ENCODE assay signal across 8 mouse cellular contexts in genomic region chr1:171361106-171362103, GRCm38 (mm10). TPM values are rescaled to one million over a fixed set of nuclear protein-coding genes. Genes with fewer than 3 reads are reported as not detected.
A peak's percentile ranks its signal among the peaks of the same experiment; 100 is the strongest.
DNase-seq lines count a peak whose midpoint lies in the region; ATAC-seq and TF ChIP-seq lines count a peak whose summit lies in the region.

No protein-coding gene starts in this region.

- no peaks in the 10 kb centered on the region for H3K27me3 ChIP-seq in limb, embryonic 14.5 days (ENCODE audit: control insufficient read depth, insufficient read depth, low read length)
- no peaks in the 10 kb centered on the region for H3K27me3 ChIP-seq in midbrain, embryonic 15.5 days (replicated peaks)

- H3K9ac ChIP-seq in limb, embryonic 14.5 days (ENCODE audit: low read depth, low read length, severe bottlenecking) = peak overlapping the region; percentile 58
- peak overlapping the region; percentile 67 for H3K9ac ChIP-seq in midbrain, embryonic 15.5 days

- WGBS in limb, embryonic 14.5 days = 18% methylated on average over 16 of the region's 16 CpGs
- 31% methylated on average over 16 of the region's 16 CpGs for WGBS in midbrain, embryonic 15.5 days

- DNase-seq in 416B (ENCODE audit: low read depth) (peak; percentile 78), adipocyte (ENCODE audit: low spot score) (peak; percentile 85)
- peak; percentile 87 for DNase-seq in embryo, embryonic 11 days
- peak; percentile 75 for DNase-seq in heart, adult 8-10 months (ENCODE audit: low spot score)
- peak; percentile 52 to 71 for DNase-seq in kidney, adult 8-10 months
- peak; percentile 81 for DNase-seq in limb, embryonic 14.5 days (ENCODE audit: low spot score)
- peak; percentile 72 to 82 for DNase-seq in spleen, postnatal 36 days (ENCODE audit: low spot score in 2 of 2)

- H3K27ac ChIP-seq in limb, embryonic 14.5 days (replicated peaks; ENCODE audit: low read depth, low read length) = peak overlapping the region; percentile 77
- peak overlapping the region; percentile 88 for H3K27ac ChIP-seq in midbrain, embryonic 15.5 days

- H3K4me2 ChIP-seq in limb, embryonic 14.5 days (replicated peaks; ENCODE audit: low read depth, low read length, severe bottlenecking) = peak overlapping the region; percentile 91
- H3K4me2 ChIP-seq in midbrain, embryonic 15.5 days = peak overlapping the region; percentile 64

- no peaks in the 10 kb centered on the region for H3K9me3 ChIP-seq in limb, embryonic 14.5 days (ENCODE audit: control insufficient read depth, low read length)
- no peaks in the 10 kb centered on the region for H3K9me3 ChIP-seq in midbrain, embryonic 15.5 days

- peak overlapping the region; percentile 54 for H3K4me3 ChIP-seq in limb, embryonic 14.5 days (replicated peaks; ENCODE audit: low read length)
- peak overlapping the region; percentile 49 for H3K4me3 ChIP-seq in midbrain, embryonic 15.5 days

- peaks cover 26% of the 10 kb centered on the region for H3K36me3 ChIP-seq in limb, embryonic 14.5 days (ENCODE audit: control insufficient read depth, insufficient read depth, low read length)
- H3K36me3 ChIP-seq in midbrain, embryonic 15.5 days (replicated peaks) = 0 out of 2 replicates have a peak, but pooled peaks cover 2% of the 10 kb centered on the region

- peaks cover 13% of the 10 kb centered on the region; the same call in 1 of the 2 replicates for H3K4me1 ChIP-seq in limb, embryonic 14.5 days (ENCODE audit: control insufficient read depth, insufficient read depth, low read length)
- peaks cover 20% of the 10 kb centered on the region for H3K4me1 ChIP-seq in midbrain, embryonic 15.5 days

- TF ChIP-seq POLR2A in limb, embryonic 14.5 days (IDR thresholded peaks at IDR 0.05; ENCODE audit: borderline replicate concordance, extremely low read depth, insufficient read depth, insufficient read length) = no peak

- peak; percentile 73 for ATAC-seq in limb, embryonic 14.5 days (ENCODE audit: low FRiP score, low read depth)
- peak; percentile 85 for ATAC-seq in midbrain, embryonic 15.5 days (replicated peaks)

RNA-seq across cellular contexts. Expression of gene Klhdc9, which starts 0.8 kb away (rescaled TPM):
- total RNA-seq in heart, adult 8-10 months (2022) = under 1 TPM in 1 of 4 experiments, not detected in 3; 0.16 TPM
- 1.1 and 1.3 TPM in 2 replicates for polyA plus RNA-seq in limb, embryonic 14.5 days (2012; rRNA removed)
- 0.88 and 1.1 TPM in 2 replicates for polyA plus RNA-seq in limb, embryonic 14.5 days (2014; fragmentation: Nextera tagmentation; extraction: Ambion mirVana)
- polyA plus RNA-seq in midbrain, embryonic 15.5 days (2015; fragmentation: Nextera tagmentation; extraction: Ambion mirVana) = 3.3 and 4.5 TPM in 2 replicates

RNA-seq across cellular contexts. Expression of gene Nectin4, which starts 8.5 kb away (rescaled TPM):
- under 1 TPM in 3 of 4 experiments, not detected in 1; 0.11 to 0.38 (median 0.25) TPM for total RNA-seq in heart, adult 8-10 months (2022)
- polyA plus RNA-seq in limb, embryonic 14.5 days (2012; rRNA removed) = 16.6 and 19.4 TPM in 2 replicates
- 19.2 and 21.0 TPM in 2 replicates for polyA plus RNA-seq in limb, embryonic 14.5 days (2014; fragmentation: Nextera tagmentation; extraction: Ambion mirVana)
- polyA plus RNA-seq in midbrain, embryonic 15.5 days (2015; fragmentation: Nextera tagmentation; extraction: Ambion mirVana) = 3.1 and 3.6 TPM in 2 replicates

RNA-seq across cellular contexts. Expression of gene Pfdn2, which starts 15.9 kb away (rescaled TPM):
- total RNA-seq in heart, adult 8-10 months (2022) = 100 to 1,000 TPM in 1 of 4 experiments, 10 to 100 TPM in 3; 55.3 to 103 (median 78.2) TPM
- 40.5 and 82.5 TPM in 2 replicates for polyA plus RNA-seq in limb, embryonic 14.5 days (2012; rRNA removed)
- polyA plus RNA-seq in limb, embryonic 14.5 days (2014; fragmentation: Nextera tagmentation; extraction: Ambion mirVana) = 43.0 and 48.0 TPM in 2 replicates
- 146 and 150 TPM in 2 replicates for polyA plus RNA-seq in midbrain, embryonic 15.5 days (2015; fragmentation: Nextera tagmentation; extraction: Ambion mirVana)

RNA-seq across cellular contexts. Expression of gene Nit1, which starts 16.0 kb away (rescaled TPM):
- total RNA-seq in heart, adult 8-10 months (2022) = 10 to 100 TPM; 26.9 to 36.8 (median 29.4) TPM
- polyA plus RNA-seq in limb, embryonic 14.5 days (2012; rRNA removed) = 50.0 and 54.0 TPM in 2 replicates
- 29.0 and 30.4 TPM in 2 replicates for polyA plus RNA-seq in limb, embryonic 14.5 days (2014; fragmentation: Nextera tagmentation; extraction: Ambion mirVana)
- 52.2 and 54.2 TPM in 2 replicates for polyA plus RNA-seq in midbrain, embryonic 15.5 days (2015; fragmentation: Nextera tagmentation; extraction: Ambion mirVana)

RNA-seq across cellular contexts. Expression of gene Arhgap30, which starts 27.3 kb away (rescaled TPM):
- total RNA-seq in heart, adult 8-10 months (2022) = 1 to 10 TPM; 1.7 to 3.0 (median 2.0) TPM
- polyA plus RNA-seq in limb, embryonic 14.5 days (2012; rRNA removed) = 2.0 and 2.5 TPM in 2 replicates
- polyA plus RNA-seq in limb, embryonic 14.5 days (2014; fragmentation: Nextera tagmentation; extraction: Ambion mirVana) = 1.6 and 2.5 TPM in 2 replicates
- 0.66 and 0.87 TPM in 2 replicates for polyA plus RNA-seq in midbrain, embryonic 15.5 days (2015; fragmentation: Nextera tagmentation; extraction: Ambion mirVana)

Comparison
In these comparisons a context has a peak if more than half of its experiments do, and no peak if none do; other contexts are left out.
1. Peak in every context shown above with its lines: DNase-seq, ATAC-seq, H3K4me3 ChIP-seq and H3K27ac ChIP-seq.